Mouse (Mus musculus): ENCODE measurements around the gene Ptprj. TPM values are rescaled to one million over a fixed set of nuclear protein-coding genes. Genes with fewer than 3 reads are reported as not detected.

Ptprj gene
- total and polyA plus RNA-seq, 3 experiments, result 6.9 to 8.9 (median 7.3) TPM

DNA sequence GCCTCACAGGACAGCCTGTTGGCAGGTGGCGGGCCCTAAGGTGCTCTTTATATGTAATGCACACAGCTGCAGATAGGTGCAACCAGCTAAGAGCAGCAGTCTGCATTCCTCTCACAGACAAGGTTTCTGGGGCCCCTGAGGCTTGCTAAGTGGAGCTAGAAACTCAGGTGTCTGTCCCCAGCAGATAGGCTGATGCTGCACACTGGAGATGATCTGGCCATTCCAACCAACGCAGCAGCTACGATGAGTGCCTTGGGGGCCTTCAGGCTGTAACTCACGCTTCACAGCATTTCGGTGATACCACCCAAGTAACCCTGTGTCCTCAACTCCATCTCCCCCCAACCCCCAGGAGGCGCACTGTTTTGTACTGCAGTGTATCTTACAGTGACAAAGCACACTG, 29.8 kb downstream of the Ptprj start:
- TF ChIP-seq NELFE (IDR thresholded peaks at IDR 0.05; ENCODE audit: low read depth, low read length) (no peak), KAT2A (IDR thresholded peaks at IDR 0.05; ENCODE audit: insufficient replicate concordance, low read length) (no peak), MAFK (IDR thresholded peaks at IDR 0.05; ENCODE audit: insufficient replicate concordance, low read length) (no peak), ZNF384 (IDR thresholded peaks at IDR 0.05; ENCODE audit: low read depth, low read length) (no peak), BHLHE40 (IDR thresholded peaks at IDR 0.05; ENCODE audit: low read depth, low read length) (no peak), CHD1 (IDR thresholded peaks at IDR 0.05; ENCODE audit: low read depth, low read length) (no peak), CHD2 (IDR thresholded peaks at IDR 0.05; ENCODE audit: low read length) (no peak), HCFC1 (IDR thresholded peaks at IDR 0.05; ENCODE audit: low read depth, low read length) (no peak), TCF12 (IDR thresholded peaks at IDR 0.05; ENCODE audit: low read depth, low read length) (no peak), SIN3A (IDR thresholded peaks at IDR 0.05; ENCODE audit: low read length) (no peak), E2F4 (IDR thresholded peaks at IDR 0.05; ENCODE audit: insufficient replicate concordance, low read depth, low read length) (no peak), ETS1 (conservative IDR thresholded peaks at IDR 0.05; ENCODE audit: low read depth, low read length) (no peak), MAX (IDR thresholded peaks at IDR 0.05; ENCODE audit: low read length) (no peak)
- Histone ChIP-seq H3K27me3 (replicated peaks) (no peaks in the 10 kb centered on the region), H3K27ac (ENCODE audit: insufficient read depth, low read depth) (no peak overlapping the region), H3K36me3 (replicated peaks in 1 of 2; ENCODE audit: control insufficient read depth in 1 of 2, insufficient read depth in 1 of 2, low read length in 1 of 2) (no peaks in the 10 kb centered on the region), H3K79me2 (replicated peaks; ENCODE audit: control insufficient read depth, extremely low read depth, insufficient read depth, poor library complexity, severe bottlenecking) (peaks cover 21% of the 10 kb centered on the region), H3K9me3 (replicated peaks; ENCODE audit: low read length) (peaks cover 3% of the 10 kb centered on the region), H3K4me3 (replicated peaks in 1 of 3; ENCODE audit: low read depth in 2 of 3, low read length in 2 of 3, poor library complexity in 1 of 3) (no peak overlapping the region), H3K4me1 (ENCODE audit: control insufficient read depth in 1 of 2, insufficient read depth in 2 of 2) (peaks cover 10 to 80% of the 10 kb centered on the region in 2 experiments), H3K4me2 (ENCODE audit: insufficient read depth, low read depth, poor library complexity, severe bottlenecking) (no peak overlapping the region), H3K9ac (ENCODE audit: insufficient read depth, low read depth) (no peak overlapping the region)
- DNase-seq (ENCODE audit: extremely low read depth), result no peak
- in situ Hi-C loops (cut with MboI; ENCODE audit: low pct_ligation_motif_present, low pct_unique_long_range_greater_than_20kb, low sequenced_read_pairs) (no loop called here), dilution Hi-C loops (cut with MboI; ENCODE audit: extremely low pct_ligation_motif_present, extremely low pct_unique_long_range_greater_than_20kb, low sequenced_read_pairs) (no loop called here)

DNA sequence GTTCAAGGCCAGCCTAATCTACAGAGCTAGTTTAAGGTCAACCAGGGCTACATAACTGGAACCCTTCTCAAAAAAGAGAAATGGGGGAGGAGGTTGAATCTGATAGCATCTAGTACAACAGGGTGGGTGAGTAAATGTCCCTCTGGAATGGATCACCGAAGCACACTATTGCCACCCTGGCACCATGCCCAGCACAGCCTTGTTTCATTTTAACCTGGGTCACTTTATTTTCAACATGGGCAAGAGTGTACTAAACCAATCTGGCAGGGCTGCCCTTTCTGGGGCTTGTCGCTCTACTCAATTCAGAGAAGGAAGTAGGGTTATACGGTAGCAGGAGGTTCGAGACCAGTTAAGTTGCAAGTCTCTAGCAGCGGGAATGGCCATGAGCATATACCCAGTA, 31.9 kb downstream of the Ptprj start:
- Histone ChIP-seq H3K36me3 (replicated peaks in 1 of 2; ENCODE audit: control insufficient read depth in 1 of 2, insufficient read depth in 1 of 2, low read length in 1 of 2) (no peaks in the 10 kb centered on the region), H3K9ac (ENCODE audit: insufficient read depth, low read depth) (no peak overlapping the region), H3K4me3 (replicated peaks in 1 of 3; ENCODE audit: low read depth in 2 of 3, low read length in 2 of 3, poor library complexity in 1 of 3) (no peak overlapping the region), H3K27me3 (replicated peaks) (no peaks in the 10 kb centered on the region), H3K27ac (ENCODE audit: insufficient read depth, low read depth) (no peak overlapping the region), H3K4me2 (ENCODE audit: insufficient read depth, low read depth, poor library complexity, severe bottlenecking) (no peak overlapping the region), H3K9me3 (replicated peaks; ENCODE audit: low read length) (peaks cover 3% of the 10 kb centered on the region), H3K79me2 (replicated peaks; ENCODE audit: control insufficient read depth, extremely low read depth, insufficient read depth, poor library complexity, severe bottlenecking) (peaks cover 22% of the 10 kb centered on the region), H3K4me1 (ENCODE audit: control insufficient read depth in 1 of 2, insufficient read depth in 2 of 2) (peaks cover 16 to 83% of the 10 kb centered on the region in 2 experiments)
- dilution Hi-C loops (cut with MboI; ENCODE audit: extremely low pct_ligation_motif_present, extremely low pct_unique_long_range_greater_than_20kb, low sequenced_read_pairs), result no loop called here
- in situ Hi-C loops (cut with MboI; ENCODE audit: low pct_ligation_motif_present, low pct_unique_long_range_greater_than_20kb, low sequenced_read_pairs), result no loop called here
- no peak for DNase-seq (ENCODE audit: extremely low read depth)
- TF ChIP-seq JUND (conservative IDR thresholded peaks at IDR 0.05; ENCODE audit: low read depth, low read length) (no peak), MEF2A (IDR thresholded peaks at IDR 0.05; ENCODE audit: borderline replicate concordance, low read depth, low read length) (no peak), UBTF (IDR thresholded peaks at IDR 0.05; ENCODE audit: low read depth, low read length) (no peak), USF1 (IDR thresholded peaks at IDR 0.05; ENCODE audit: low read depth, low read length) (no peak), TBP (conservative IDR thresholded peaks at IDR 0.05; ENCODE audit: low read depth, low read length) (no peak), ZKSCAN1 (IDR thresholded peaks at IDR 0.05; ENCODE audit: borderline replicate concordance, low read depth, low read length) (no peak), GABPA (IDR thresholded peaks at IDR 0.05; ENCODE audit: insufficient replicate concordance, low read depth, low read length) (no peak), BHLHE40 (IDR thresholded peaks at IDR 0.05; ENCODE audit: low read depth, low read length) (no peak), POLR2AphosphoS2 (IDR thresholded peaks at IDR 0.05; ENCODE audit: low read depth, low read length) (no peak), ZNF384 (IDR thresholded peaks at IDR 0.05; ENCODE audit: low read depth, low read length) (no peak), MAZ (IDR thresholded peaks at IDR 0.05; ENCODE audit: low read depth, low read length) (no peak), ZC3H11A (IDR thresholded peaks at IDR 0.05; ENCODE audit: low read depth, low read length) (no peak), EP300 (IDR thresholded peaks at IDR 0.05; ENCODE audit: low read length) (no peak), RCOR1 (conservative IDR thresholded peaks at IDR 0.05; ENCODE audit: low read depth, low read length) (no peak), JUN (IDR thresholded peaks at IDR 0.05; ENCODE audit: insufficient read depth, low read depth, low read length) (no peak), ETS1 (conservative IDR thresholded peaks at IDR 0.05; ENCODE audit: low read depth, low read length) (no peak), E2F4 (IDR thresholded peaks at IDR 0.05; ENCODE audit: insufficient replicate concordance, low read depth, low read length) (no peak), CHD1 (IDR thresholded peaks at IDR 0.05; ENCODE audit: low read depth, low read length) (no peak), CHD2 (IDR thresholded peaks at IDR 0.05; ENCODE audit: low read length) (no peak)

Measured in CH12.LX (cell line).